Mouse (Mus musculus) CH12.LX (cell line): ENCODE results near the gene Gstm5. TPM values are rescaled to one million over a fixed set of nuclear protein-coding genes. Genes with fewer than 3 reads are reported as not detected.

ENCODE experiments used
- DNase-seq: peaks from one replicate; pipeline ENCODE4 v3.0.0-alpha.2; 2013; ENCODE audit errors: extremely low read depth
- H3K27ac ChIP-seq: 2 replicates; pipeline ENCODE4 v1.5.1; 2012; ENCODE audit warnings: low read depth, mild to moderate bottlenecking, control low read depth, moderate library complexity; ENCODE audit not compliant: insufficient read depth
- H3K27me3 ChIP-seq: replicated peaks from 2 replicates; pipeline ENCODE3; 2012; ENCODE audit warnings: inconsistent platforms
- H3K36me3 ChIP-seq, 2 experiments: replicated peaks in 1 of 2; 2 replicates each; pipeline versions ENCODE3 to v1.6.1; 2012; ENCODE audit warnings: inconsistent platforms in 1 of 2, low read length in 1 of 2, mild to moderate bottlenecking in 1 of 2, mixed read lengths in 1 of 2, moderate library complexity in 1 of 2; ENCODE audit not compliant: control insufficient read depth in 1 of 2, insufficient read depth in 1 of 2
- H3K4me1 ChIP-seq, 2 experiments: 2 replicates each; pipeline ENCODE4 v1.6.1; 2012; ENCODE audit warnings: inconsistent platforms in 1 of 2, moderate library complexity in 1 of 2; ENCODE audit not compliant: insufficient read depth in 2 of 2, control insufficient read depth in 1 of 2
- H3K4me2 ChIP-seq: 2 replicates; pipeline ENCODE4 v1.6.1; 2012; ENCODE audit warnings: low read depth, mild to moderate bottlenecking, control low read depth; ENCODE audit not compliant: poor library complexity, insufficient read depth, severe bottlenecking
- H3K4me3 ChIP-seq, 3 experiments: fragments of 150-350 bp in 1 of 3; sonication (generic) in 1 of 3; replicated peaks in 1 of 3; 2 replicates each; pipeline versions ENCODE3 to v1.5.1; 2011 to 2012; ENCODE audit warnings: low read depth in 2 of 3, low read length in 2 of 3, mild to moderate bottlenecking in 2 of 3, moderate library complexity in 2 of 3, control low read depth in 1 of 3, improper control_type of control experiment in 1 of 3, inconsistent platforms in 1 of 3, mixed read lengths in 1 of 3; ENCODE audit not compliant: poor library complexity in 1 of 3
- H3K79me2 ChIP-seq: replicated peaks from 2 replicates; pipeline ENCODE4 v1.6.1; 2012; ENCODE audit warnings: mild to moderate bottlenecking, moderate library complexity; ENCODE audit not compliant: control insufficient read depth, poor library complexity, insufficient read depth, severe bottlenecking; ENCODE audit errors: extremely low read depth
- H3K9ac ChIP-seq: 2 replicates; pipeline ENCODE4 v1.6.1; 2012; ENCODE audit warnings: low read depth, mild to moderate bottlenecking, control low read depth, moderate library complexity; ENCODE audit not compliant: insufficient read depth
- H3K9me3 ChIP-seq: replicated peaks from 2 replicates; pipeline ENCODE3; 2012; ENCODE audit warnings: low read length, inconsistent platforms, mixed read lengths
- BHLHE40 ChIP-seq: IDR thresholded peaks from 2 replicates; pipeline ENCODE4 v1.6.1; 2011; ENCODE audit warnings: mild to moderate bottlenecking, low read depth, low read length, improper control_type of control experiment
- CHD1 ChIP-seq: IDR thresholded peaks from 2 replicates; pipeline ENCODE4 v1.6.1; 2012; ENCODE audit warnings: low read depth, low read length, improper control_type of control experiment, inconsistent platforms
- CTCF ChIP-seq, 2 experiments: IDR thresholded peaks in 1 of 2; conservative IDR thresholded peaks in 1 of 2; 2 replicates each; pipeline ENCODE4 v1.5.1; 2011 to 2012; ENCODE audit warnings: low read depth in 2 of 2, low read length in 2 of 2, improper control_type of control experiment in 1 of 2, inconsistent platforms in 1 of 2, mild to moderate bottlenecking in 1 of 2, moderate library complexity in 1 of 2
- E2F4 ChIP-seq: IDR thresholded peaks from 2 replicates; pipeline ENCODE4 v1.6.1; 2011; ENCODE audit warnings: low read depth, low read length, improper control_type of control experiment; ENCODE audit not compliant: insufficient replicate concordance
- ELF1 ChIP-seq: IDR thresholded peaks from 2 replicates; pipeline ENCODE4 v1.6.1; 2014; ENCODE audit warnings: low read depth, mild to moderate bottlenecking, inconsistent platforms, low read length, improper control_type of control experiment
- HCFC1 ChIP-seq: IDR thresholded peaks from 2 replicates; pipeline ENCODE4 v1.6.1; 2012; ENCODE audit warnings: low read depth, mild to moderate bottlenecking, inconsistent platforms, low read length, improper control_type of control experiment
- JUN ChIP-seq: IDR thresholded peaks from 2 replicates; pipeline ENCODE4 v1.6.1; 2011; ENCODE audit warnings: low read depth, mild to moderate bottlenecking, low read length, improper control_type of control experiment, moderate library complexity; ENCODE audit not compliant: insufficient read depth
- JUND ChIP-seq: conservative IDR thresholded peaks from 2 replicates; pipeline ENCODE4 v1.6.1; 2011; ENCODE audit warnings: low read depth, low read length, improper control_type of control experiment
- MAFK ChIP-seq: IDR thresholded peaks from 2 replicates; pipeline ENCODE4 v1.6.1; 2011; ENCODE audit warnings: low read length, improper control_type of control experiment; ENCODE audit not compliant: insufficient replicate concordance
- MAX ChIP-seq: IDR thresholded peaks from 2 replicates; pipeline ENCODE4 v1.6.1; 2011; ENCODE audit warnings: low read length, improper control_type of control experiment
- MAZ ChIP-seq: IDR thresholded peaks from 2 replicates; pipeline ENCODE4 v1.6.1; 2012; ENCODE audit warnings: low read depth, mild to moderate bottlenecking, inconsistent platforms, low read length, improper control_type of control experiment, moderate library complexity
- MEF2A ChIP-seq: IDR thresholded peaks from 2 replicates; pipeline ENCODE4 v1.6.1; 2014; ENCODE audit warnings: low read depth, mild to moderate bottlenecking, inconsistent platforms, low read length, improper control_type of control experiment, borderline replicate concordance
- MXI1 ChIP-seq: IDR thresholded peaks from 2 replicates; pipeline ENCODE4 v1.6.1; 2011; ENCODE audit warnings: mild to moderate bottlenecking, low read depth, low read length, improper control_type of control experiment
- MYC ChIP-seq: IDR thresholded peaks from 2 replicates; pipeline ENCODE4 v1.6.1; 2011; ENCODE audit warnings: low read depth, mild to moderate bottlenecking, improper control_type of control experiment, low read length
- NRF1 ChIP-seq: IDR thresholded peaks from 2 replicates; pipeline ENCODE4 v1.6.1; 2014; ENCODE audit warnings: low read depth, mild to moderate bottlenecking, inconsistent platforms, low read length, improper control_type of control experiment, moderate library complexity
- PAX5 ChIP-seq: IDR thresholded peaks from 2 replicates; pipeline ENCODE4 v1.6.1; 2012; ENCODE audit warnings: low read length, inconsistent platforms, mixed read lengths
- RAD21 ChIP-seq: IDR thresholded peaks from 2 replicates; pipeline ENCODE4 v1.6.1; 2011; ENCODE audit warnings: low read depth, mild to moderate bottlenecking, low read length, improper control_type of control experiment, moderate library complexity
- RCOR1 ChIP-seq: conservative IDR thresholded peaks from 2 replicates; pipeline ENCODE4 v1.6.1; 2012; ENCODE audit warnings: low read depth, mild to moderate bottlenecking, inconsistent platforms, low read length, improper control_type of control experiment
- SMC3 ChIP-seq: IDR thresholded peaks from 2 replicates; pipeline ENCODE4 v1.6.1; 2011; ENCODE audit warnings: low read depth, low read length, improper control_type of control experiment
- TBP ChIP-seq: conservative IDR thresholded peaks from 2 replicates; pipeline ENCODE4 v1.6.1; 2011; ENCODE audit warnings: low read depth, low read length, improper control_type of control experiment
- TCF12 ChIP-seq: IDR thresholded peaks from 2 replicates; pipeline ENCODE4 v1.6.1; 2014; ENCODE audit warnings: low read depth, mild to moderate bottlenecking, inconsistent platforms, low read length, improper control_type of control experiment
- UBTF ChIP-seq: IDR thresholded peaks from 2 replicates; pipeline ENCODE4 v1.6.1; 2012; ENCODE audit warnings: low read depth, mild to moderate bottlenecking, inconsistent platforms, low read length, improper control_type of control experiment, moderate library complexity
- USF1 ChIP-seq: IDR thresholded peaks from 2 replicates; pipeline ENCODE4 v1.6.1; 2014; ENCODE audit warnings: low read depth, mild to moderate bottlenecking, inconsistent platforms, low read length, improper control_type of control experiment
- ZC3H11A ChIP-seq: IDR thresholded peaks from 2 replicates; pipeline ENCODE4 v1.6.1; 2012; ENCODE audit warnings: low read depth, mild to moderate bottlenecking, inconsistent platforms, low read length, improper control_type of control experiment
- dilution Hi-C: fragments of 300-500 bp; cut with MboI; formaldehyde crosslinking; loops from 2 replicates; pipeline ENCODE4 v1.14.3; 2020; ENCODE audit warnings: low sequenced_read_pairs; ENCODE audit not compliant: extremely low pct_unique_long_range_greater_than_20kb, extremely low pct_ligation_motif_present
- in situ Hi-C: fragments of 300-500 bp; cut with MboI; formaldehyde crosslinking; loops from 3 replicates; pipeline ENCODE4 v1.14.3; 2019; ENCODE audit warnings: low sequenced_read_pairs, low pct_ligation_motif_present, low pct_unique_long_range_greater_than_20kb, mixed read lengths
- polyA plus RNA-seq: library from polyadenylated mRNA; unstranded; fragments of >175 nt; gene quantifications from 2 replicates; pipeline ENCODE4 v1.2.1, GENCODE M21; 2012; ENCODE audit warnings: low read depth; ENCODE audit not compliant: insufficient read length
- total RNA-seq, 2 experiments: library from RNA; depleted of rRNA; stranded (reverse); fragments of 300-350 nt in 1 of 2; fragments of >200 nt in 1 of 2; gene quantifications; 2 replicates each; pipeline ENCODE4 v1.2.3; 2012 to 2014

Gene Gstm5
- total and polyA plus RNA-seq, 3 experiments, result 2.2 to 4.9 (median 4.2) TPM

GRCm38 (mm10) chr3:107931670-107932069 lies 36.0 kb downstream of the Gstm5 start, which contains the start of gene Gstm7:
TSS of gene Gstm7 (minus strand) at chr3:107931817.
- Histone ChIP-seq H3K36me3 (no peaks in the 10 kb centered on the region), H3K27ac (no peak within 1 kb of the TSS), H3K4me2 (no peak within 1 kb of the TSS), H3K9me3 (no peaks in the 10 kb centered on the region), H3K4me1 (no peaks in the 10 kb centered on the region), H3K9ac (no peak within 1 kb of the TSS), H3K27me3 (peaks cover 2% of the 10 kb centered on the region), H3K79me2 (no peaks in the 10 kb centered on the region), H3K4me3 (no peak within 1 kb of the TSS)
- in situ Hi-C loops, result loop anchor here (10.0 kb wide), 1 partner anchor 213 kb away; the partner anchor contains the start of gene Gnai3
- dilution Hi-C loops, result no loop called here
- DNase-seq, result no peak
- no peak for TF ChIP-seq MXI1
- TF ChIP-seq E2F4, result no peak
- no peak for TF ChIP-seq SMC3
- no peak for TF ChIP-seq CTCF (conservative IDR thresholded peaks at IDR 0.05 in 1 of 2, IDR thresholded peaks at IDR 0.05 in 1 of 2; ENCODE audit: low read depth in 2 of 2, low read length in 2 of 2)
- TF ChIP-seq ELF1, result no peak
- no peak for TF ChIP-seq TBP
- no peak for TF ChIP-seq UBTF
- no peak for TF ChIP-seq MEF2A
- TF ChIP-seq MYC, result no peak
- no peak for TF ChIP-seq MAFK
- no peak for TF ChIP-seq RCOR1
- TF ChIP-seq MAX, result no peak
- no peak for TF ChIP-seq BHLHE40
- TF ChIP-seq TCF12, result no peak
- TF ChIP-seq JUN, result no peak
- TF ChIP-seq JUND, result no peak
- TF ChIP-seq USF1, result no peak
- TF ChIP-seq PAX5, result no peak

- no peak for TF ChIP-seq RCOR1
- no peak for TF ChIP-seq ZC3H11A
- TF ChIP-seq NRF1, result no peak
- TF ChIP-seq HCFC1, result no peak
- no peak for TF ChIP-seq CTCF (conservative IDR thresholded peaks at IDR 0.05 in 1 of 2, IDR thresholded peaks at IDR 0.05 in 1 of 2; ENCODE audit: low read depth in 2 of 2, low read length in 2 of 2)
- no peak for TF ChIP-seq PAX5
- no peak for TF ChIP-seq ELF1
- no peak for TF ChIP-seq JUN
- no peak for TF ChIP-seq MAZ
- no peak for TF ChIP-seq CHD1
- TF ChIP-seq JUND, result no peak
- no peak for TF ChIP-seq RAD21
- Histone ChIP-seq H3K4me2 (no peak overlapping the region), H3K27ac (no peak overlapping the region), H3K27me3 (peaks cover 2% of the 10 kb centered on the region), H3K36me3 (no peaks in the 10 kb centered on the region), H3K4me3 (no peak overlapping the region), H3K9ac (no peak overlapping the region), H3K79me2 (no peaks in the 10 kb centered on the region), H3K4me1 (no peaks in the 10 kb centered on the region), H3K9me3 (no peaks in the 10 kb centered on the region)
- no peak for DNase-seq
- dilution Hi-C loops, result no loop called here
- in situ Hi-C loops, result loop anchor here (10.0 kb wide), 1 partner anchor 213 kb away; the partner anchor contains the start of gene Gnai3
Observed at GRCm38 (mm10) chr3:107932128-107932527, 36.5 kb downstream of the Gstm5 start.
